Mouse (Mus musculus): ENCODE measurements around the gene Gm28891. TPM values are rescaled to one million over a fixed set of nuclear protein-coding genes. Genes with fewer than 3 reads are reported as not detected.
"Not testable (repeated sequence)": the region's sequence is repeated elsewhere in the genome, so short reads cannot be mapped to it uniquely, and the experiment has no call there.

Gene Gm28891
- polyA plus RNA-seq (2016; fragmentation: Nextera tagmentation; extraction: Ambion mirVana): not detected in 2 replicates

DNA sequence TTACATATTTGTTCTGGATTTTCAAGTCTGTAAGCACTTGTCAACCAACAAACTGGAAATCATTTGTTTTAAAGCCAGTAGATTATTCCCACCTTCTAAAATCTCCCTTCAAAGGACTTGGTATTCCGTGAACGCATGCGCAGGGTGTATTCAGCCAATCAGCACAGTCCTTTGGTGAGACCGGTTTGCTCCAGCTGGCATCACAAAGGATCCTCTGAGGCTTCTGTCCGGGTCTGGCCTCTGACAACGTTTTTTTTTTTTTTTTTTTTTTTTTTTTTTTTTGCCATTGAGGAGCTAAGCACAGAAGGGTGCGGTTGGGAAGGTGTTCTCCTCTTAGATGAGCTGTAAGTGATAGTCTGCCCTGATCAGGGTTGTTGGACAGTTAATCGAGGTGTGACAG is at the start of gene Gm28891:
Gene Gm28891, plus strand, starts transcription at position 301 of the 400 bp plus-strand sequence.
- H3K36me3 ChIP-seq (replicated peaks); H3K4me2 ChIP-seq; ATAC-seq (ENCODE audit: low FRiP score); H3K9me3 ChIP-seq; H3K4me1 ChIP-seq; H3K4me3 ChIP-seq (replicated peaks); H3K27me3 ChIP-seq; H3K27ac ChIP-seq; H3K9ac ChIP-seq: not testable (repeated sequence)
- WGBS: no CpG with 5 or more reads among the region's 8 CpGs

All from forebrain, embryonic 12.5 days (tissue).